Mouse (Mus musculus) lung, postnatal 0 days (tissue): ENCODE results near the gene Mef2d.

ENCODE experiments used
- CTCF ChIP-seq: IDR thresholded peaks from 2 replicates; pipeline ENCODE4 v1.5.1; 2016; ENCODE audit warnings: antibody characterized with exemption, mild to moderate bottlenecking
- EP300 ChIP-seq: IDR thresholded peaks from 2 replicates; pipeline ENCODE4 v1.6.1; 2016; ENCODE audit warnings: antibody characterized with exemption, mild to moderate bottlenecking, control low read depth

DNA sequence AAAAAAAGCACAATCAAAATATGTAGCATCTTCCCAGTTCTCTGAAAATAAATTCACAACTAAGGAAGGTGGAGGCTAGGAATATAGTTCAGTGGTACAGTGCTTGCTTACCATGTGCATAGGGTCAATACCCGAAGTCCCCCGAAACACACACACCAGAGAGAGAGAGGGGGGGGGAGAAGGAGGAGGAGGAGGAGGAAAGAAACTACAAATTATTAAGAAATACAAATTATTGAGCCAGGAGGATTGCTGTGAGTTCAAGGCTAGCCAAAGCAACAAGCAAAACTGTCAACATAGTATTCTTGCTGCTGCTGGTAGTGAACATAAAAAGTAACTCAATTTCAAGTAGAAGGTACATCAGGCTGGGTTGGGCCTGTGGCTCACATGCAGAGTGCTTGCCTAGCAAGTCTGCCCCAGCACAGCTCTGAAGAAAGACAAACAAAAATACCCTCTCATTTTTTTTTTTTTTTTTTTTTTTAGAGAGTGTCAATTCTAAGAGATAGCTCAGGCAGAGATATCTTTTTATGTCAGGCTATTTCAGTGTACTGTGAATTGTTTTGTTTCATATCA lies 57.5 kb downstream of the Mef2d start:
- TF ChIP-seq CTCF: no peak
- TF ChIP-seq EP300: no peak
